ENCODE assay signal across 8 mouse cellular contexts in genomic region chr13:51617861-51618260, GRCm38 (mm10). TPM values are rescaled to one million over a fixed set of nuclear protein-coding genes. Genes with fewer than 3 reads are reported as not detected.
DNase-seq lines count a peak whose midpoint lies in the region; ATAC-seq and TF ChIP-seq lines count a peak whose summit lies in the region.

No protein-coding gene starts in this region.

- peaks cover 10% of the 10 kb centered on the region for H3K27me3 ChIP-seq in G1E (ENCODE audit: insufficient read depth, low read length)
- no peaks in the 10 kb centered on the region for H3K27me3 ChIP-seq in liver, postnatal 0 days (ENCODE audit: insufficient read depth, low read length)

- WGBS in liver, postnatal 0 days (ENCODE audit: insufficient replicate concordance), result 29% methylated on average over 6 of the region's 6 CpGs

- no peaks in the 10 kb centered on the region for H3K9me3 ChIP-seq in G1E (replicated peaks)
- no peaks in the 10 kb centered on the region for H3K9me3 ChIP-seq in liver, postnatal 0 days (ENCODE audit: low read length)

- ATAC-seq in G1E (ENCODE audit: extremely low read depth, insufficient number of reproducible peaks, low FRiP score, poor library complexity, severe bottlenecking), result no peak
- no peak for ATAC-seq in liver, postnatal 0 days
- ATAC-seq in monocyte, adult 5-6 weeks (replicated peaks; ENCODE audit: insufficient number of reproducible peaks, low FRiP score, low TSS enrichment, poor library complexity, severe bottlenecking), result no peak

- no peaks in the 10 kb centered on the region for H3K4me1 ChIP-seq in G1E (ENCODE audit: insufficient read depth, low read depth, low read length)
- H3K4me1 ChIP-seq in liver, postnatal 0 days (ENCODE audit: insufficient read depth), result no peaks in the 10 kb centered on the region

- peak; percentile 56 for TF ChIP-seq CTCF in G1E (IDR thresholded peaks at IDR 0.05; ENCODE audit: low read depth, low read length)
- peak; percentile 88 for TF ChIP-seq CTCF in gastrocnemius, adult 2 months (IDR thresholded peaks at IDR 0.05)
- TF ChIP-seq CTCF in liver, postnatal 0 days (IDR thresholded peaks at IDR 0.05; ENCODE audit: low read depth), result peak; percentile 86

- H3K27ac ChIP-seq in gastrocnemius, adult 2 months, result no peak overlapping the region
- H3K27ac ChIP-seq in liver, postnatal 0 days (ENCODE audit: low read depth), result no peak overlapping the region

- DNase-seq in A20 (ENCODE audit: low read depth, low spot score), result peak; percentile 53
- peak; percentile 31 for DNase-seq in G1E (ENCODE audit: low spot score)
- DNase-seq in cerebellum, postnatal 25 days, result peak; percentile 57 to 79
- peak; percentile 51 for DNase-seq in gastrocnemius, adult 2 months
- peak; percentile 76 for DNase-seq in kidney, postnatal 10 days
- peak; percentile 74 for DNase-seq in liver, postnatal 0 days
- peak; percentile 6 for DNase-seq in retina, adult 2 months (ENCODE audit: low read depth, low spot score)

- H3K4me2 ChIP-seq in liver, postnatal 0 days (ENCODE audit: low read depth, low read length), result no peak overlapping the region

- no peaks in the 10 kb centered on the region for H3K36me3 ChIP-seq in G1E (replicated peaks)
- no peaks in the 10 kb centered on the region for H3K36me3 ChIP-seq in liver, postnatal 0 days (replicated peaks; ENCODE audit: insufficient read depth, low read length)

- TF ChIP-seq EP300 in liver, postnatal 0 days (IDR thresholded peaks at IDR 0.05; ENCODE audit: low read depth), result no peak

- no peak overlapping the region for H3K9ac ChIP-seq in liver, postnatal 0 days (replicated peaks)

- intact Hi-C loops in gastrocnemius, adult 2 months (cut with DNase I), result loop anchor here (5.0 kb wide), 1 partner anchor 671 kb away; no protein-coding TSS in a partner anchor

- H3K4me3 ChIP-seq in G1E (ENCODE audit: low read depth, low read length), result no peak overlapping the region
- no peak overlapping the region for H3K4me3 ChIP-seq in gastrocnemius, adult 2 months
- no peak overlapping the region for H3K4me3 ChIP-seq in liver, postnatal 0 days (ENCODE audit: low read depth, low read length)

RNA-seq across cellular contexts. Expression of gene Cks2, which starts 27.2 kb away (rescaled TPM):
- total RNA-seq in G1E (2014; fragmentation: Nextera tagmentation) (94.3 and 104 TPM in 2 replicates), G1E (2017) (367 and 402 TPM in 2 replicates)
- polyA plus RNA-seq in G1E (2012), result 129 and 303 TPM in 2 replicates
- not detected for total RNA-seq in gastrocnemius, adult 2 months (2021)
- polyA plus RNA-seq in liver, postnatal 0 days (2015; fragmentation: Nextera tagmentation; extraction: Ambion mirVana), result 278 and 292 TPM in 2 replicates
- 55.0 to 244 TPM (median 181 TPM) in 3 replicates for total RNA-seq in monocyte, adult 5-6 weeks (2017)

RNA-seq across cellular contexts. Expression of gene Secisbp2, which starts 33.6 kb away (rescaled TPM):
- total RNA-seq in G1E (2014; fragmentation: Nextera tagmentation), result 20.0 and 22.7 TPM in 2 replicates
- 27.7 and 32.8 TPM in 2 replicates for total RNA-seq in G1E (2017)
- polyA plus RNA-seq in G1E (2012), result 19.6 and 24.4 TPM in 2 replicates
- total RNA-seq in gastrocnemius, adult 2 months (2021), result 10 to 100 TPM; 11.1 to 11.7 TPM
- polyA plus RNA-seq in liver, postnatal 0 days (2015; fragmentation: Nextera tagmentation; extraction: Ambion mirVana), result 11.1 and 12.2 TPM in 2 replicates
- total RNA-seq in monocyte, adult 5-6 weeks (2017), result 44.5 to 74.8 TPM (median 45.5 TPM) in 3 replicates

RNA-seq across cellular contexts. Expression of gene Shc3, which starts 48.6 kb away (rescaled TPM):
- total RNA-seq in G1E (2014; fragmentation: Nextera tagmentation) (not detected in 2 replicates), G1E (2017) (0.11 TPM in 1 of 2 replicates, not detected in the other)
- polyA plus RNA-seq in G1E (2012), result not detected in 2 replicates
- 1 to 10 TPM in 1 of 2 experiments, under 1 TPM in 1; 0.59 to 1.4 TPM for total RNA-seq in gastrocnemius, adult 2 months (2021)
- polyA plus RNA-seq in liver, postnatal 0 days (2015; fragmentation: Nextera tagmentation; extraction: Ambion mirVana), result 0.07 TPM in 1 of 2 replicates, not detected in the other
- not detected in 3 replicates for total RNA-seq in monocyte, adult 5-6 weeks (2017)

Comparison
In these comparisons a context has a peak if more than half of its experiments do, and no peak if none do; other contexts are left out.
1. DNase-seq: peak in every context shown above with its lines; median percentile 76 in kidney, postnatal 10 days; 74 in liver, postnatal 0 days; 68 in cerebellum, postnatal 25 days; 53 in A20; 51 in gastrocnemius, adult 2 months; 31 in G1E; 6 in retina, adult 2 months.
2. RNA of gene Cks2, which starts 27.2 kb away (total RNA-seq): 94.3 to 402 TPM in G1E and 55.0 to 244 TPM in monocyte, adult 5-6 weeks; not detected in gastrocnemius, adult 2 months; every median in the first group is over 10 times any median in the second.
3. Peak in every context shown above with its lines, with median percentiles within 50 percentile points of each other: CTCF ChIP-seq.